Mouse (Mus musculus): ENCODE measurements around the gene Ascc1.

Gene Ascc1

DNA sequence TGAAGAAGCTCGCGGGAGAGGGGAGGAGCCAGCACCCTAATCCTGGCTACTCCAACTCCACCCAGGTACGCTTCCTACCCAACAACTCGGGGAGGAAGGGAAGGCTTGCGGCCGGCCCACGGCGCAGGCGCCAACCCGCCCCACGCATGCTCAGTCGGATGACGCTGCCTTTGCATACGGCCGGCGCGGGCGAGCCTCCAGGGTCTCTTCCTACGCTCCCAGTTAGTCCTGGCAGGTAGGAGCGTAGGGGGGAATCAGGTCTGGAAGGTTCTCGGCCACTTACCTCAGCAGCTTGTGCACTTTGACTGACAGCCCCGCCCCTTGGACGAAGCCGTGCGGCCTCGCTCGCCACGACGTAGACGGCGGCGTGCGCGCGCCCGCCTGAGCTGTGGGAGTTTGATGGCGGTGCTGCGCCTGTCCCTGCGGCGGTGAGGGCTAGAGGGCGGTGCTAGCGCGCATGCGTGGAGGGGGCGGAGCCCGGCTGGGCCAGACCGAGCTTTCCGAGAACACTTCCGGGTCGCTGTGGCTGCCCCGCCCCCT, at the start of gene Ascc1, which contains the start of gene Anapc16:
Gene Ascc1, plus strand, starts transcription at position 133 of the 540 bp plus-strand sequence.
Gene Anapc16, minus strand, starts transcription at position 463 of the 540 bp plus-strand sequence.
- CTCF ChIA-PET: interaction anchor here (0.7 kb wide), 1 partner anchor 59 kb away, joined by 8 read pairs; no protein-coding TSS in a partner anchor

DNA sequence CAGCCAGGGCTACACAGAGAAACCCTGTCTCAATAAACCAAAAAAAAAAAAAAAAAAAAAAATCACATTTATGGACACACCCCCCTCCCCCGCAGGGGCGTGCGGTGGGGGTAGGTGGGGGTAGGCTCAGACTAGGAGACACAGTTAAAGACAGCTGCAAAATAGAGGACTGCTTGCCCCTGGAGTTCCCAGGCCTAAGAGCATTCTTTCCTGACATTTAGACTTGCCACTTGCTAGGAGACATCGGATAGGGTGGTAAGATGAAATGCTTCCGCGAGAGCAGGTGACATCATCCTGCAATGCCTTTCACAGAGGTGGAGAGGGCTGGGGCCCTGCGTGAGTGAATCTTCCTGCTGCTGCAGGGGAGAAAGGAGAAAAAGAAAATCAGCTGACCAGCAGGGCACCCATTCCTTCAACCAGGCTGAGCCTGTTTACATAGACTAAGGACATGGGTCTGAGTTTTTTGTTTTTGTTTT, 49.0 kb upstream of the Ascc1 start:
- CTCF ChIA-PET: interaction anchor here (0.7 to 1.1 kb wide), 3 partner anchors 14 to 449 kb away, joined by 3 to 16 read pairs (median 10); no protein-coding TSS in a partner anchor

DNA sequence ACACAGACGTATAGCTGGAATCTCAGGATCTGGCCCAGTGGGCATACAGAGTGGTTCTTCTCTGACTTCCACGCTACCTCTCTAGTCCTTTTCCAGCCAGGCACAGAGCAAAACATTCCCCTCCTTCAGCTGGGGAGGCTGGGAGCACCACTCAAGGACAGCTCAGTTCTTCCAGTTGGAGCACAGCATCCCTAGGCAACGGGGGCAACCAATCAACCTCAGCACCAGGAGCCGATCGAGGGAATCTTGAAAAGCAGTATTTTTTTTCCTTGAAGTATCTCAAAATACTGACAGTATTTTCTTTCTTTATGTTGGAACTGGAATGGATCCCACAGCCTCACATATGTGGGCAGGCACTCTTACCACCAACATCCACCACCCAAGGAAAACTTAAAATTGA, 45.9 kb upstream of the Ascc1 start:
- CTCF ChIA-PET: interaction anchor here (0.6 to 0.7 kb wide), 3 partner anchors 22 to 659 kb away, joined by 3 read pairs; no protein-coding TSS in a partner anchor

DNA sequence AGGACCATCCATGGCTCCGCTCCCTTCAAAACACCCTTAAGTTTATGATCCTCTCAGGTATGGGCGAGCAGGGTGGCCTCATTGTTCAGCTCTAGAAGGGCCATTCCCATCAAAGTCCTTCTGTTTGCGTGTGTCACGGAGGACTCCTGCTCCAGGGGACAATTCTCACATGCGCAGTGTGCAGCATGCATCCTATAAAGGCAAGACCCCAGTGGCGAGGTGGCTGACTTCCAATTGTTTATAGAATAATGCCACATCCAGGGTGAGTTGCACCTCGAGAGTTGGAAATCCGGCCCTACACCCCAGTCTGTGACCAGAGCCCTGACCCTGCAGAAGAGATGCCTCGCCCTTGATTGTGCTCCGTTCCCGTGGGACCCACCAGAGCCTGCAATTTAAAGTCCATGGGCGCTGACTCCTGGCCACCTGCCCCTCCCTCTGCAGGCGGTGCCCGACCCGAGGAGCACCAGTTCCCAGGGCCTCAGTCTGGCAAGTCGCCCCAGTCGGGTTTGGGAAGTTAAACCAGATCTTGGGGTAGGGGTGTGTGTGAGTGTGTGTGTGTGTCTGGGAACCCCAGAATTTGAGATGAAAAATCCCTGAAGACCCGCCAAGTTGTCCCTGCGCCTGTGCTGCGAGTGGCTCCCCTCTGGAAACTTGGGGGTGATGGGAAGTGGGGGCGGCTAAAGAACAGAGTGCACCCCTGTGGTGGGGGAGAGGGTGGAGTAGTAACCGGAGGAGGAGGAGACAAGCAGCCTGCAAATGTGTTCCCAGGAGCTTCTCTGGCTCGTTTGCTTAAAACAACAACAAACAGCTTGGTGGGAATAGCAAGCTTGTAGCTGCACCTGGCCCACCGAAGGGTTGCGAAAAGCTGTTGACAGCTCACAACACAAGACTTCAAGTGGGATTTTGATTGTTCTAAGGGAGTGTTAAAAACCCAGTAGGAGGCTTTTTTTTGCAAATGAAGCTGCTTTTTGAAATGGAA, 45.1 kb upstream of the Ascc1 start:
- CTCF ChIA-PET: interaction anchor here (2.9 kb wide), 1 partner anchor 63 kb away, joined by 12 read pairs; no protein-coding TSS in a partner anchor

DNA sequence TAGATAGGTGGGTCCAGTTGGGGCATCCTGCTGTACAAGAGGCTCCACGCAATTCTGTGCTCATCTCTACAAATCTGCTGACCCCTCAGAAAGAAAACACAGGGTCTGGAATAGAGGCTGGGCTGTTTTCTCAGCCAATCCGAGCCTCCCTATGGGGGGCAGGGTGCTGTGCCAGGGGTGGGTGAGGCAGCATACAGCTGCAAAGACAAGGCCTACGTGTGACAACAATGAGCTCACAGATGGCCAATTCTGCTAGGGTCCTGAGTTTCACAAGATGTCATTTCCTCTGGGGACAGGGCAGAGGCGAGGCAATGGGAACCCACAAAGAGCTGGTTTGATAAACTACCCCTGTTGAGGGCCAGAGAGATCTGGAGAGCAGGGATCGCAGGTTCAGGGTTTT, 44.1 kb upstream of the Ascc1 start:
- CTCF ChIA-PET: interaction anchor here (0.6 to 2.9 kb wide), 2 partner anchors 28 to 64 kb away, joined by 3 to 12 read pairs; no protein-coding TSS in a partner anchor

DNA sequence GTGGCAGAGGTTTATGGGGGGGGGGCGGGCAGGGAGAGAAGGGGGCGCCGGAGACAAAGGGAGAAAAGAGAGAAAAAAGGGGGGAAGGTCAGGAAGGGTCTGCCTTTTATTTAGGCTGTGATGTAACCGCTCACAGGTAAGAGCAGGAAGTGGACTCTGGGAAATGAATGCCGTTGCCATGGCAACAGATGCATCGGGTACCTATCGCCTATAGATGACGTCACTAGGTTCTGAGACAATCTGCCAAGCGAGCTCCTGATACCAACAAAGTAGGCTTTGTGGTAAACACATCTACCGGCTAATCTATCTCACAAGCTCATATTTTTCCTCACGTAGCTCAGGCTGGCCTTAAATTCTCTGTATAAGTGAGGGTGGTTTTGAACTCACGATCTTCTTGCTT, 43.1 kb upstream of the Ascc1 start:
- CTCF ChIA-PET: interaction anchor here (0.7 to 2.9 kb wide), 2 partner anchors 65 to 821 kb away, joined by 4 to 12 read pairs; no protein-coding TSS in a partner anchor

DNA sequence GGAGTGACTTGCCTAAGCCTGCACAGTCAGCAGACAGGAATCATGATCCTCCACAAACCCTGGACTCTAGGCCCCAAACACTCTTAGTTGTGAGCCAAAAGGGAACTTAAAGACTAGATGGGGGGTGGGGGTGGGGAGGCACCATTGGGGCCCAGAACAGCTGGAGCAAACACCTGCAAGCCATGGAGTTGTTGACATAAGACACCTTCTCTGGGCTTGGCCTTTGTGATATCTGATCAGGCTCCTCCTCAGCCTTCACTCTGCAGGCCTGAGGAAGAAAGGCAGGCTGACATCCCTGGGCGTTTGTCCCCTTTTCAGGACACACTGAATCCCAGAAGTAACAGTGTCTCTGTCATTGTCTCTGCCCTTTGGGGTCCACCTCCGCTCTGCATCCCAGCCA, 39.0 kb upstream of the Ascc1 start:
- CTCF ChIA-PET: no interaction called here

DNA sequence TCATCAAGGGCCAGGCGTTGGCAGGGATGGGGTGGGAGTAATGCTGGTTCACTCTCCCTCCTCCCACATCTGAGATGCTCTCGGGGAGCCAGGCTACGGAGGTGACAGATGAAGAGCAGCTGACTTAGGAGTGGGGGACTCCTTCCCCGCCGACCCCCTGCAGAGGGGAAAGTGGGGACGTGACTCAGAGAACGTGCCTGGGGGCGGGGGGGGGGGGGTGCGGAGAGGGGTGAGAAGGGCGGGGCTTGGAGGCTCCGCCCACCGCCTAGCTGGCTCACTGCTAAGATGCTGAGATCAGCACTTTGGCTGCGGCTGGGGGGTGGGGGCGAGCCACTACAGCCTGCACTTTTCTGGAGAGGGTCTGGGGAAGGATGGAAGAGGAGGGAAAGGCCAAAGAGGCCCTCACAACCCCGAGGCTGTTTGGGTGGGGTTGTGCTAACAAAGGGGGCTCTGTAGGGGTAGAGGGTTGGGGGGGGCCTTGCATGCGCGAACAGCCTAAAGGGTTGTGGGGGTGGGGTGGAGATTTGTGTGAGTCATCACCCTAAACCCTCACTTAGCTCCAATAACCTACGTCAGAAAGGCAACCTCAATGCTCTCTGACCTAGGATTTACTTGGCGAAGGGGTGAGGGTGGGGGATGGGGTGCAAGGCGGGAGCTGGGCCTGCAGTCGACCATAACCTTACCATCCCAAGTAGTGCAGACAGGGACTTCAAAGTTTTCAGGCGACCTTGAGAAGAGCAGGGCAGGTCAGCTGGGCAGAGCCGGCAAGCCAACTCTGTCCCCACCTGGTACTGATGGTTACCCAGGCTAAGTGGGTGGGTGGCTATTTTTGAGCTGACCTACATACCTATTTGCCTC, 37.9 kb upstream of the Ascc1 start:
- CTCF ChIA-PET: interaction anchor here (0.5 to 0.8 kb wide), 4 partner anchors 11 to 795 kb away, joined by 3 to 30 read pairs (median 4); no protein-coding TSS in a partner anchor

DNA sequence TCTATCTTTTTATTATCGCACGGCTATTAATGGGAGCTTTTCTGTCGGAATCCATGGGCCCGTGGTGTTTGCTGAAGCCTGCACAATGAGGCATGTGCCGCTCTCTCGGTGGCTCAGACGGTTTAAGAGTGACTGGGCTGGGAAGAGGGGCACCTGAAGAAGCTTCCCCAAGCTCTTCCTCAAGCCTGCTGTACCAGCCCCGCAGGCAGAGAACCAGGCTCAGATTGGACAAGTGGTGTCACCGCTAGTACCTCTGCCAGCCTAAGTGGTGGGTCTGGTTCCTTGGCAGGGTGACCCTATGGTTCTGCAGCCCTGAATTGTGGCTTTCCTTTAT, 37.3 kb upstream of the Ascc1 start:
- CTCF ChIA-PET: interaction anchor here (0.6 kb wide), 2 partner anchors 18 to 24 kb away, joined by 3 read pairs; no protein-coding TSS in a partner anchor

DNA sequence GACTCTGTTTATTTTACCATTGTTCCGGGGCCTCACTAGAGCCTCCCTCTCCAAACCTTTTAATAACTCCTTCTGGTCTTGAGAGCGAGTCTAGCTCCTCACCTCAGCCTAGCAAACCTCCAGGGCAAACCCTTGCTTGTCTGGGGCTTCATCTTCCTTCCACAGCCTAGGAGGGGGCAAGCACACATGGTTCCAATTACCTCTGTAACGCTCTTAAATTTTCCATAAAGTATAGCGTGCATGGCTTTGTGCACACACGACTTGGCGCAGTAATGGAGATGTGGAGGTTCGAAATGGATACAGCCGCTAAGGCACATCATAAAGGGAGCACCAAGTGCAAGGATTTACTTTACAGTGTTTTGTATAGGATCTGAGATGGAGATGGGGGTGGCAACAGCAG, 36.8 kb upstream of the Ascc1 start:
- CTCF ChIA-PET: interaction anchor here (0.6 kb wide), 1 partner anchor 24 kb away, joined by 3 read pairs; no protein-coding TSS in a partner anchor

DNA sequence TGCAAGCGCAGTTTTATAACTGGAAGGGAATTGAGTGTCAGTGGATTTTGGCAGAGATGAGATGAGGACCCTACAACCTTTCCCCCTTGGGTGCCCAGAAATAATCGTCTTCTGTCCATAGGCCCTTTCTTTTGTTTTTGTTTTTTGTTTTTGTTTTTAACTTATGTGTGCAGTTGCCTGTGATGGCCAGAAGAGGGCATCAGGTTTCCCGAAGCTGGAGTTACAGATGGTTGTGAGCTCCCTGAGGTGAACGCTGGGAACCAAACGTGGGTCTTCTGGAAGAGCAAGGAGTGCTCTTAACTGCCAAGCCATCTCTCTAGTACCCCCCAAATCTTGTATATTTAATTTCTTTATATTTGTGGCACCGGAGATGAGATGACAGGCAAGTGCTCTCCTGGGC, 35.9 kb upstream of the Ascc1 start:
- CTCF ChIA-PET: no interaction called here

DNA sequence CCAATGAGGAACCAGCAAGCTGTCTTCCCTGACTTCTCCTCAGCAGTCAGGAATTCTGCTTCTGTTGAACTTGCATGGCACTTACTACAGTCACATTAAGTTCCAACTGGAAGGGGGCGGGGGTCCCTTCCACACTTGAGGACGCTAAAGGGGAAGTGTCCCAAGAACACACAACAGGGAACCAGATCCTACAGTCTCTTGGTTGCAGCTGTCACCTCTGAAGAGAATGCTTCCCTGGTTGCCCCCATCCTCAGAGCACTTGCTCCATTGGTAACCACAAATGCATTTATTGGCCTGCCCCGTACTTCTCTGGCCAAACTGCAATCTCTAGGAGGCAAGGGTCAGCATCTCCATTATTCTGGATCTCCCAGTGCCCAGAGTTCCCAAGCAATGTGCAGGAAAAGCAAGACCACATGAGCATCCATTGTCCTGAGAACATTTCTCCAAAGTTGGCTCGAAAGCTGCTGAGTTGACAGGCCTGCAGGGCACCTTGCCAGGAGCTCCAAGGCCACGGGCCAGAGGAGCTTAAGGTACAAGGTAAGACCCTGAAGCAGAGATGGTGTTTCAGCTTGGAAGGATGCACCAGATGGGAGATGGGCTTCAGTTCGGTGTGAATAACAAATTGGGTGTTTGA, 35.2 kb upstream of the Ascc1 start:
- CTCF ChIA-PET: interaction anchor here (0.6 kb wide), 1 partner anchor 14 kb away, joined by 16 read pairs; no protein-coding TSS in a partner anchor

DNA sequence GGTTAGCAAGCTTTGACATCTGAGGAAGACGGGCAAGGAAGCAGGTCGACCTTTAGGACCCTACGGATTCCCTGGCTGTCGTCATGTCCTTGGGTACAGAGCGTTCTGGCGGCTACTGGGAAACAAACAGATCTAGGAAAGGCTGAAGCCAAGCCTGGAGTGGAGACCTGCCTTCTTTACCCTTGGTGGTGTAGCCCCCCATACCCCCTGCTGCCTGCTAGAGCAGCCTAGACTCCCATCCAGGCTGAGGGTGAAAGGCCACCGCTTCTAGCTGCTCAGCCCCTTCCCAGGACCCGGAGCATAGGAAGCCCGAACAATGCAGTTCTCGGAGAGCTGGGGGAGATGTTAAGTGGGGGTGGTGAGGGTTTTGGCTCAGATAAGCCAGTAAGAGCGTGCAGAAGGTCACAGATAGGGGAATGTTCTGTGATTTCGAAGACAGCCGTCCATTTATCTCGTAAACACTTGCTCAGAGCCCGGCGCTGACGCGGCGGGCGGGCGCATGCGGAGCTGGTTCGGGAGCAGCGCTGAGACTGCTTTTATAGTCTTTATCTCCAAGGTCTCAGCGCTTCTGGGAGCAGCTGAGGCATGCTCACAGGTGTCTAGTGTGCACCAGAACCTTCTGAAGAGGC, 32.7 kb upstream of the Ascc1 start:
- CTCF ChIA-PET: interaction anchor here (0.6 to 0.7 kb wide), 2 partner anchors 17 to 714 kb away, joined by 3 read pairs; no protein-coding TSS in a partner anchor

DNA sequence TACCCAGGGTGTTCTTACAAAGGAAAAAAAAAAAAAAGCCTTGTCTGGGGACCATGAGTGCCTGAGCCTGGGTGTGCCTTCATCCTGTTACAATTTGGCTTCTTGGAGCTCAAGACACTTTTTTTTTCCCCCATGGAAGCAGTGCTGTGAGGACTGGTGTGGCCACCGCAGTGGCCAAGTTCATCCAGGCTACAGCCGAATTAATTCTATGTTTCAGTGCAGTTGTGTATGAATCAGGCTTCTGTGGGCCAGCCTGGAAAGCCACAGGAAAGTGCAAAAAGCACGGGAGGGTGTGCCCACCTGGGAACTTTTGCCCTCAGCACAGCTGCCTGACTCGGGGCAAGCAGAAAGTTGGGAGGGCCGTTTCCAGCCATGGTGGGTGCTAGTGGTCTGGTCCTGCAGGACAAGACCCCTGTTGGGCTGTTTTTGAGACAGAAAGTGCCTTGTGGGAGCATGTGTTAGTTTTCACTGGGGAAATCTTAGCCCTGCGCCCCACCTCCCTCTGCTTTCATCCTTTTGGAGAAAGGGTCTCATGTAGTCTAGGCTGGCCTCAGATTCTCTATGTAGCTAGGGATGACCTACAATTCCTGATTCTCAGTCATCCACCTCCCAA, 32.0 kb upstream of the Ascc1 start:
- CTCF ChIA-PET: interaction anchor here (0.6 to 0.8 kb wide), 2 partner anchors 17 to 76 kb away, joined by 3 read pairs; no protein-coding TSS in a partner anchor

DNA sequence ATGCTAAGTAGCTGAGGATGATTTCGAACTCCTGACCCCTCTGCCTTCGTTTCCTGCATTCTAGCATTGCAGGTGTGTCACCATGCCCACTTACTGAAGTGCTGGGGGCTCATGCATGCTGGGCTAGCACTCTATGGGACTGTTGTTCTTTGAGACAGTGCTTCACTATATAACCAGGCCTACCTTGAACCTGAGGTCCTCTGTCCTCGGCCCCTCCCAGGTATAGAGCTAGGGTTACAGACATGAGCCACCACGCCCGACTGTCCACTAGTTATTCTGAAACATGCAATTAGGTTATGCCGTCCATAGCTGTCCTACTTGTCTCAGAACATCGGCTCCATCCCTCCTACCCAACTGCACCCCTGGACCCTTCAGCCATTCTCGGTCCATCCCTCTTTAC, 30.8 kb upstream of the Ascc1 start:
- CTCF ChIA-PET: no interaction called here

DNA sequence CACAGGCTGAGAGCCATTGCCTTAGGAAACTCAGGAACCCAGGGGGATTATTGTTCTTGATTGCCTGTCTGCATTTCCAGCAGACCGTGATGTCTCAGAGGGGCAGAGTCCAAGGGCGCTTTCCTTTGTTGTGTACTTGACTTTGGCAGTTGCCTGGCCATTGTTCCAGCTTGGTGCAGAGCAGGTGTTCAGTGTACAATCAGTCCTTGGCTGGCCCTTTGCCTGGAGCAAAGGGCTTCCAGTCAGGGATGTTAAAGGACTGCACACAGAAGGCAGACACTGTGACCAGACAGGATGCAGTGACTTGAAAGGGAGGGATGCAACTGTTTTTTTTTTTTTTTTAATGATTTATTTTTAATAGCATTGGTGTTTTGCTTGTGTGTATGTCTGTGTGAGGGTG, 30.1 kb upstream of the Ascc1 start:
- CTCF ChIA-PET: interaction anchor here (0.6 to 0.7 kb wide), 3 partner anchors 32 to 250 kb away, joined by 3 to 14 read pairs (median 4); no protein-coding TSS in a partner anchor

DNA sequence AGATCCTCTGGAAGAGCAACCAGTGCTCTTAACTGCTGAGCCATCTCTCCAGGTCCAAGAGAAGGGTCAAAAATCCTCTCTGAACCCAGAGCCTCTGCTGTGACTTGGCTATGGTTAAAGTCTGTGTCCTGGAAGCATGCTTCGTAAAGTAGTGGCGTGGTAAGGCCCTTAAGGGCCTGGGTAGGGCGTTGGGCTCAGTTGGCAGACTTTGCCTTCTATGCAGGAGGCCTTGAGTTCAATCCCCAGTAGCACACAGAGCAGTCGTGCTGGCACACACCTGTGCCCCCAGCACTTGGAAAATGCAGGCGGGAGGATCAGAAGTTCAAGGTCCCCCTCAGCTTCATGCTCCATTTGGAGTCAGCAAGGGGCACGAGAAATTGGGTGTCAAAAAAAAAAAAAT, 29.6 kb upstream of the Ascc1 start:
- CTCF ChIA-PET: interaction anchor here (0.6 to 0.7 kb wide), 3 partner anchors 31 to 249 kb away, joined by 3 to 14 read pairs (median 4); no protein-coding TSS in a partner anchor

DNA sequence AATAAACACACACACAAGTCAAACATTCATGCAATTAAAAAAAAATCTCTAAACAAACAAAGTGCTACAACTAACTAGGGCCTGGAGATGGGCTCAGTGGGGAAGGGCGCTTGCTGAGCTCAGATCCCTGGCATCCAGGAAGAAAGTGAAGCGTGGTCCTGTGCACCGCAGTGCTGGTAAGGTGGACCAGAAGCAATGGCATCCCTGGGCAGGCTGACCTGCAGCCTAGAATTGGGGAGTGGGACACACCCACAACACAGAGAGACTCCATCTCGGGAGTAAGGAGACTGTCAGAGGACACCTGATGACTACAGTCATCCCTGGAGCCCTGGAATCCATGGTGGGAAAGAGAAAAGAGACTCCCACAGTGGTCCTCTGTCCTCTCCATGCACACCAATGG, 29.2 kb upstream of the Ascc1 start:
- CTCF ChIA-PET: interaction anchor here (0.6 to 1.8 kb wide), 4 partner anchors 23 to 249 kb away, joined by 3 to 14 read pairs (median 4); no protein-coding TSS in a partner anchor

DNA sequence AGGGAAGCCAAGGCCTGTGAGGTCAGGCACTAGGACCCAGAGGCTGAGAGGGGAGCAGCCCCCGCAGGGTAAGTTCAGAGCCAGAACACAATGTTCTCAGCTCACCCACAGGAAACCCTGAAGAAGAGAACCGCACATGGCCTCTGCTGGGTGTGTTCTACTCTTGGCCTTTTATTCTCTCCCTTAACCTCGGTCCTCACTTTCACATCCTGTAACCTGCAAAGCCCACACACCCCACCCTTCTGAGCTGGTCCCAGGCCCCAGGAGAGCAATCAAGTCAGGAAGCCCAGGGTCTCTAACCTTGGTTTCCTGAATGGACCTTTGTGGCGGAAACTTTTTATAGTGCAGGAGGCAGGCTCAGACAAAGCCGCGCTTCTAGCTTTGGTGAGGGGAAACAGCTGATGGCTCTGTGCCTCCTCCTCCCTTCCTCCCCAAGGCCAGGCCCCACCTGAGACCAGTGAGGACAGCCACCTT, 28.4 kb upstream of the Ascc1 start:
- CTCF ChIA-PET: interaction anchor here (1.8 kb wide), 1 partner anchor 24 kb away, joined by 5 read pairs; no protein-coding TSS in a partner anchor

Data from spleen, embryonic (tissue).